ENCODE assay signal across 9 mouse cellular contexts in the genomic region with DNA sequence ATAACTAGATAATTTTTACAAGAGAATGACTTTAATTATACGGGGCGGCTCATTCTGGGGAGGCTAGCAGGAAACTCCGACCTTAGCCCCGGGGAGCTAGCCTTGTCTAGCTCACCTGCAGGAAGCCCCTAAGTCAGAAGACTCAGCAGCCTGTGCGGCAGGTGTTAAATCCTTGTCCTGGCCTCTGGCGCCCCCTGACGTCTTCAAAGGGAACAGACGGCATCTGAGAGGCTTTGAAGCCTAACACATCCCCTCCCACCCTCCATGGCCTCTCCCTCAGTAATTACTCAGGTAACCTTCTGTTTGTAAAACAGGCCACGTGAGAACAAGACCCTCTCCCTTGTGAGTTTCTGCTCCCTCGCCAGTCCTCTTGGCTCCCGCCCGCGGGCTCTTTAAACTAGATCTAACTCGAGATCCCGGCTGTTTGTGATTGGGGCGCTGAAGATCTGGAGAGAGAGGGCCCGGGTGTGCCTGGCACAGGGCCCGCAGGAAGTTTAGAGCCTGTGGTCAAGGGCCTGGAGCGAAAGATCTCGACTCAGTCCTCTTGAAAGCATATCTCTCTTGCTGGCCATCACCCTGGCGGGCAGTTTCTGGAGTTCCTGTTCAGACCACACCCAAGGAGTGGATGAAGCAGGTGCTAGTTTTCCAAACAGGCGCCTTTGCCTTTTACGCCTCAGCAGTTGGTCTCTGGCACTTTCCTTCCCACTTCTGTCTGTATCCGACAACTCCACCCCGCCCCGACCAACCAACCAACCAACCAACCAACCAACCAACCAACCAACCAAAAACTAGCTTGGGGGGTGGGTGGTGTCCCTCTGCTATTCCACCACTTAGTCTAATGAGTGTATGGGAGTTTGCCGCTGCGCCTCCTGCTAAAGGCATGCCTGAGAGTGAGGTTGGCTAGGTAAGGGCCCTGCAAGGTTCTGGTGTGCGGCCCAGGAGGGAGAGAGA. TPM values are rescaled to one million over a fixed set of nuclear protein-coding genes. Genes with fewer than 3 reads are reported as not detected.
DNase-seq lines count a peak whose midpoint lies in the region; ATAC-seq and TF ChIP-seq lines count a peak whose summit lies in the region.
"Had no signal": no experiment of that assay in that cellular context is flagged by ENCODE, and none has a peak within 500 bp of the region (broad histone marks: within the 10 kb centered on the region; RNA-seq: fewer than 3 reads in every experiment).

No protein-coding gene starts in this region.

- 14% methylated on average over 29 of the region's 29 CpGs for WGBS in embryonic facial prominence, embryonic 15.5 days
- 6% methylated on average over 29 of the region's 29 CpGs for WGBS in heart, embryonic 10.5 days
- WGBS in kidney, embryonic 14.5 days, result 11% methylated on average over 29 of the region's 29 CpGs
- WGBS in liver, embryonic 11.5 days, result 7% methylated on average over 29 of the region's 29 CpGs

- H3K9me3 ChIP-seq in embryonic facial prominence, embryonic 15.5 days (replicated peaks), result no peaks in the 10 kb centered on the region
- no peaks in the 10 kb centered on the region for H3K9me3 ChIP-seq in heart, embryonic 10.5 days
- H3K9me3 ChIP-seq in kidney, embryonic 14.5 days (ENCODE audit: control insufficient read depth, low read length), result no peaks in the 10 kb centered on the region
- H3K9me3 ChIP-seq in liver, embryonic 11.5 days (ENCODE audit: control insufficient read depth, low read length), result no peaks in the 10 kb centered on the region

- 0 out of 2 replicates have a peak, but pooled peaks cover 2% of the 10 kb centered on the region for H3K4me1 ChIP-seq in bone marrow macrophage, adult 2 months (ENCODE audit: control insufficient read depth, insufficient read depth, low read length)
- H3K4me1 ChIP-seq in embryonic facial prominence, embryonic 15.5 days, result peaks cover 10% of the 10 kb centered on the region
- H3K4me1 ChIP-seq in heart, embryonic 10.5 days, result peaks cover 16% of the 10 kb centered on the region; the same call in 1 of the 2 replicates
- H3K4me1 ChIP-seq in kidney, embryonic 14.5 days (ENCODE audit: control insufficient read depth, insufficient read depth, low read length), result no peaks in the 10 kb centered on the region
- 0 out of 2 replicates have a peak, but pooled peaks cover 2% of the 10 kb centered on the region for H3K4me1 ChIP-seq in liver, embryonic 11.5 days (replicated peaks; ENCODE audit: control insufficient read depth, insufficient read depth, low read length)

- DNase-seq in CD4-positive helper T cell, adult 2 months (ENCODE audit: low read depth, low spot score), result peak; percentile 85
- DNase-seq in heart, embryonic 10.5 days (ENCODE audit: low spot score), result peak; percentile 87
- DNase-seq in liver, embryonic 11.5 days (ENCODE audit: low spot score), result peak; percentile 74
- peak; percentile 92 for DNase-seq in naive thymus-derived CD4-positive, alpha-beta T cell, adult 2 months (ENCODE audit: low read depth)
- peak; percentile 63 to 89 for DNase-seq in spleen, postnatal 4 days (ENCODE audit: low spot score in 2 of 2)

- H3K4me2 ChIP-seq in embryonic facial prominence, embryonic 15.5 days (replicated peaks), result peak overlapping the region; percentile 39
- H3K4me2 ChIP-seq in kidney, embryonic 14.5 days (replicated peaks; ENCODE audit: low read depth, low read length), result peak overlapping the region; percentile 25; the same call in 1 of the 2 replicates
- peak overlapping the region; percentile 57 for H3K4me2 ChIP-seq in liver, embryonic 11.5 days

- 0 out of 2 replicates have a peak overlapping the region, but pooled peaks have one; percentile 1 for H3K9ac ChIP-seq in embryonic facial prominence, embryonic 15.5 days
- H3K9ac ChIP-seq in kidney, embryonic 14.5 days (ENCODE audit: low read depth, low read length), result no peak overlapping the region
- H3K9ac ChIP-seq in liver, embryonic 11.5 days (ENCODE audit: low read depth, low read length), result no peak overlapping the region

- no peaks in the 10 kb centered on the region for H3K36me3 ChIP-seq in embryonic facial prominence, embryonic 15.5 days
- H3K36me3 ChIP-seq in heart, embryonic 10.5 days, result no peaks in the 10 kb centered on the region
- no peaks in the 10 kb centered on the region for H3K36me3 ChIP-seq in kidney, embryonic 14.5 days (ENCODE audit: control insufficient read depth, insufficient read depth, low read length)
- no peaks in the 10 kb centered on the region for H3K36me3 ChIP-seq in liver, embryonic 11.5 days (ENCODE audit: control insufficient read depth, insufficient read depth, low read length)

- no peak for TF ChIP-seq POLR2A in bone marrow macrophage, adult 2 months (IDR thresholded peaks at IDR 0.05; ENCODE audit: borderline replicate concordance, low read depth, low read length)

- peak; percentile 92 for TF ChIP-seq CTCF in bone marrow macrophage, adult 2 months (IDR thresholded peaks at IDR 0.05; ENCODE audit: low read depth, low read length)

- no peak overlapping the region for H3K27ac ChIP-seq in bone marrow macrophage, adult 2 months (ENCODE audit: insufficient read depth, low read depth, low read length)
- no peak overlapping the region for H3K27ac ChIP-seq in embryonic facial prominence, embryonic 15.5 days (replicated peaks)
- no peak overlapping the region for H3K27ac ChIP-seq in heart, embryonic 10.5 days
- H3K27ac ChIP-seq in kidney, embryonic 14.5 days (ENCODE audit: low read depth, low read length), result no peak overlapping the region
- no peak overlapping the region for H3K27ac ChIP-seq in liver, embryonic 11.5 days (ENCODE audit: low read depth, low read length)

- no peak overlapping the region for H3K4me3 ChIP-seq in bone marrow macrophage, adult 2 months (ENCODE audit: insufficient read depth, low read length)
- H3K4me3 ChIP-seq in embryonic facial prominence, embryonic 15.5 days (replicated peaks), result peak overlapping the region; percentile 16
- peak overlapping the region; percentile 42; the same call in 1 of the 2 replicates for H3K4me3 ChIP-seq in heart, embryonic 10.5 days
- H3K4me3 ChIP-seq in kidney, embryonic 14.5 days (ENCODE audit: low read length), result peak overlapping the region; percentile 19; the same call in 1 of the 2 replicates
- H3K4me3 ChIP-seq in liver, embryonic 11.5 days (ENCODE audit: low read depth, low read length), result no peak overlapping the region
- H3K4me3 ChIP-seq: erythroblast, embryonic 14.5 days had no signal

- no peak for ATAC-seq in embryonic facial prominence, embryonic 15.5 days (ENCODE audit: insufficient number of reproducible peaks, low FRiP score, low TSS enrichment, low read depth)
- peak; percentile 75 for ATAC-seq in kidney, embryonic 14.5 days (ENCODE audit: low FRiP score, low TSS enrichment)
- ATAC-seq in liver, embryonic 11.5 days (replicated peaks; ENCODE audit: low FRiP score), result peak; percentile 46

- H3K27me3 ChIP-seq in embryonic facial prominence, embryonic 15.5 days, result peaks cover 29% of the 10 kb centered on the region
- peaks cover 48% of the 10 kb centered on the region for H3K27me3 ChIP-seq in heart, embryonic 10.5 days (ENCODE audit: insufficient read depth, poor library complexity, severe bottlenecking)
- H3K27me3 ChIP-seq in kidney, embryonic 14.5 days (ENCODE audit: control insufficient read depth, insufficient read depth, low read length), result peaks cover 4% of the 10 kb centered on the region
- peaks cover 24% of the 10 kb centered on the region for H3K27me3 ChIP-seq in liver, embryonic 11.5 days (replicated peaks; ENCODE audit: control insufficient read depth, insufficient read depth, low read length)

RNA-seq across cellular contexts. Expression of a gene that starts 24.4 kb away (rescaled TPM):
- polyA plus RNA-seq in bone marrow macrophage, adult 2 months (2012; ENCODE audit: insufficient read depth, insufficient read length, missing spikeins), result not detected in 2 replicates
- 0.18 and 0.40 TPM in 2 replicates for polyA plus RNA-seq in embryonic facial prominence, embryonic 15.5 days (2015; fragmentation: Nextera tagmentation; extraction: Ambion mirVana)
- 0.15 and 0.20 TPM in 2 replicates for polyA plus RNA-seq in heart, embryonic 10.5 days (2016; fragmentation: Nextera tagmentation; extraction: Ambion mirVana)
- 0.55 and 0.74 TPM in 2 replicates for polyA plus RNA-seq in kidney, embryonic 14.5 days (2014; fragmentation: Nextera tagmentation; extraction: Ambion mirVana)
- not detected in 2 replicates for polyA plus RNA-seq in liver, embryonic 11.5 days (2014; fragmentation: Nextera tagmentation; extraction: Ambion mirVana)
- polyA plus RNA-seq: erythroblast, embryonic 14.5 days had no signal

RNA-seq across cellular contexts. Expression of a gene that starts 26.7 kb away (rescaled TPM):
- not detected in 2 replicates for polyA plus RNA-seq in bone marrow macrophage, adult 2 months (2012; ENCODE audit: insufficient read depth, insufficient read length, missing spikeins)
- 6.4 and 9.0 TPM in 2 replicates for polyA plus RNA-seq in embryonic facial prominence, embryonic 15.5 days (2015; fragmentation: Nextera tagmentation; extraction: Ambion mirVana)
- 38.2 and 64.9 TPM in 2 replicates for polyA plus RNA-seq in heart, embryonic 10.5 days (2016; fragmentation: Nextera tagmentation; extraction: Ambion mirVana)
- 0.20 and 0.39 TPM in 2 replicates for polyA plus RNA-seq in kidney, embryonic 14.5 days (2014; fragmentation: Nextera tagmentation; extraction: Ambion mirVana)
- polyA plus RNA-seq in liver, embryonic 11.5 days (2014; fragmentation: Nextera tagmentation; extraction: Ambion mirVana), result 0.84 and 1.0 TPM in 2 replicates
- polyA plus RNA-seq: erythroblast, embryonic 14.5 days had no signal

Comparison
In these comparisons a context has a peak if more than half of its experiments do, and no peak if none do; other contexts are left out.
1. H3K4me3 ChIP-seq: peak in embryonic facial prominence, embryonic 15.5 days (single experiment), heart, embryonic 10.5 days (single experiment) and kidney, embryonic 14.5 days (single experiment); none in bone marrow macrophage, adult 2 months (single experiment) and liver, embryonic 11.5 days (single experiment).
2. Peak in every context shown above with its lines, with median percentiles within 50 percentile points of each other: DNase-seq and H3K4me2 ChIP-seq.